Comparison of ENCODE assay signal across 31 mouse cellular contexts in the genomic region with DNA sequence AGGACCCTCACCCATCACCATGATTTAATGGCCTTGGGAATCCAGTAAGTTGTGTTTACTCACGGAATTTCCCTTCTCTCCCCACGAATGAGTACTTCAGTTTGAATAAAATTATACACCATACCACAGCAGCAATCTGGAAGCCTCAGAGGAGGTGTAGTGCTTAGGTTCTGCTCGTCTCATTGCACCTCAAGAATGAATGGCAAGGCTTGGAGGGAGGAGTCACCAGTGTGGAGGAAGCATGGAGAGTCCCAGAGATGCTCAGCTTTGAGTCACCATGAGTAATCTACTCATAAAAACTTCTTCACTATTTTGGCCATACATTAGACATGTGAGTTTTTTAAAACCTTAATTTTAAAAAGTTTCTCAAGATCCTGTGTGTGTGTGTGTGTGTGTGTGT.
"Had no signal": no experiment of that assay in that cellular context is flagged by ENCODE, and none has a peak within 500 bp of the region (broad histone marks: within the 10 kb centered on the region; RNA-seq: fewer than 3 reads in every experiment).

No protein-coding gene starts in this region.

- H3K9ac ChIP-seq: limb, embryonic 12.5 days; limb, embryonic 13.5 days; limb, embryonic 15.5 days; liver, embryonic 12.5 days; liver, embryonic 13.5 days; liver, embryonic 14.5 days; liver, embryonic 15.5 days; liver, postnatal 0 days; lung, embryonic 14.5 days; lung, embryonic 15.5 days; midbrain, embryonic 12.5 days; midbrain, embryonic 13.5 days; midbrain, embryonic 15.5 days; neural tube, embryonic 12.5 days had no signal

- H3K4me1 ChIP-seq: limb, embryonic 10.5 days; limb, embryonic 12.5 days; limb, embryonic 13.5 days; limb, embryonic 15.5 days; liver, embryonic 12.5 days; liver, embryonic 13.5 days; liver, embryonic 15.5 days; lung, embryonic 15.5 days; midbrain, embryonic 10.5 days; midbrain, embryonic 12.5 days; midbrain, embryonic 13.5 days; midbrain, embryonic 15.5 days; neural tube, embryonic 12.5 days had no signal

- H3K27ac ChIP-seq: limb, embryonic 10.5 days; limb, embryonic 12.5 days; limb, embryonic 13.5 days; limb, embryonic 15.5 days; liver, embryonic 12.5 days; liver, embryonic 13.5 days; liver, embryonic 14.5 days; liver, embryonic 15.5 days; lung, embryonic 15.5 days; macrophage; midbrain, embryonic 10.5 days; midbrain, embryonic 12.5 days; midbrain, embryonic 13.5 days; midbrain, embryonic 15.5 days; neural tube, embryonic 12.5 days had no signal

- DNase-seq: left cerebral cortex, postnatal 4 days; liver; liver, embryonic 13.5 days; liver, postnatal 0 days; lung, adult 18-20 months; lung, adult 2 months; lung, postnatal 10 days; lung, postnatal 14 days; lung, postnatal 36 days; lung, postnatal 4 days; midbrain, embryonic 14.5 days had no signal

- H3K36me3 ChIP-seq: limb, embryonic 10.5 days; limb, embryonic 12.5 days; limb, embryonic 13.5 days; limb, embryonic 15.5 days; liver, embryonic 12.5 days; liver, embryonic 13.5 days; liver, embryonic 15.5 days; lung, embryonic 15.5 days; midbrain, embryonic 10.5 days; midbrain, embryonic 12.5 days; midbrain, embryonic 13.5 days; midbrain, embryonic 15.5 days; neural tube, embryonic 12.5 days had no signal

- H3K9me3 ChIP-seq: limb, embryonic 10.5 days; limb, embryonic 12.5 days; limb, embryonic 13.5 days; limb, embryonic 15.5 days; liver, embryonic 12.5 days; liver, embryonic 13.5 days; liver, embryonic 15.5 days; lung, embryonic 15.5 days; megakaryocyte, embryonic 14.5 days; midbrain, embryonic 10.5 days; midbrain, embryonic 12.5 days; midbrain, embryonic 13.5 days; midbrain, embryonic 15.5 days; neural tube, embryonic 12.5 days had no signal

- H3K27me3 ChIP-seq: limb, embryonic 12.5 days; limb, embryonic 13.5 days; limb, embryonic 15.5 days; liver, embryonic 12.5 days; liver, embryonic 13.5 days; liver, embryonic 15.5 days; lung, embryonic 15.5 days; megakaryocyte, embryonic 14.5 days; midbrain, embryonic 12.5 days; midbrain, embryonic 13.5 days; midbrain, embryonic 15.5 days; neural tube, embryonic 12.5 days had no signal

- H3K4me3 ChIP-seq: limb, embryonic 10.5 days; limb, embryonic 12.5 days; limb, embryonic 13.5 days; limb, embryonic 15.5 days; liver, embryonic 12.5 days; liver, embryonic 13.5 days; liver, embryonic 15.5 days; lung, embryonic 15.5 days; megakaryocyte, embryonic 14.5 days; midbrain, embryonic 10.5 days; midbrain, embryonic 12.5 days; midbrain, embryonic 13.5 days; midbrain, embryonic 15.5 days; neural tube, embryonic 12.5 days had no signal

- ATAC-seq: liver, embryonic 12.5 days; liver, postnatal 0 days; lung, postnatal 0 days; midbrain, embryonic 13.5 days; midbrain, embryonic 15.5 days; midbrain, embryonic 16.5 days had no signal

- H3K4me2 ChIP-seq: limb, embryonic 12.5 days; limb, embryonic 13.5 days; limb, embryonic 15.5 days; liver, embryonic 11.5 days; liver, embryonic 12.5 days; liver, embryonic 13.5 days; liver, embryonic 15.5 days; lung, embryonic 14.5 days; lung, embryonic 15.5 days; midbrain, embryonic 11.5 days; midbrain, embryonic 12.5 days; midbrain, embryonic 13.5 days; midbrain, embryonic 15.5 days; neural tube, embryonic 12.5 days had no signal
